Mouse (Mus musculus) thymus, adult 2 months (tissue): Measurements from ENCODE around the gene Schip1. TPM values are rescaled to one million over a fixed set of nuclear protein-coding genes. Genes with fewer than 3 reads are reported as not detected.

Experiments used
- DNase-seq: peaks from one replicate; pipeline ENCODE4 v3.0.0; 2021
- H3K27ac ChIP-seq: fragments of 200-500 bp; 2 replicates; pipeline ENCODE4 v1.5.1; 2012; ENCODE audit warnings: low read length, control low read depth; ENCODE audit not compliant: control insufficient read depth, insufficient read depth
- H3K27me3 ChIP-seq: fragments of 200-500 bp; 2 replicates; pipeline ENCODE4 v1.6.1; 2012; ENCODE audit warnings: mild to moderate bottlenecking, low read length, moderate library complexity, mixed read lengths; ENCODE audit not compliant: control insufficient read depth, insufficient read depth
- H3K36me3 ChIP-seq: fragments of 200-500 bp; 2 replicates; pipeline ENCODE4 v1.6.1; 2012; ENCODE audit warnings: mild to moderate bottlenecking, low read length, moderate library complexity; ENCODE audit not compliant: control insufficient read depth, insufficient read depth
- H3K4me1 ChIP-seq: fragments of 200-500 bp; replicated peaks from 2 replicates; pipeline ENCODE4 v1.6.1; 2012; ENCODE audit warnings: low read length; ENCODE audit not compliant: control insufficient read depth, insufficient read depth
- H3K4me3 ChIP-seq: fragments of 200-500 bp; 2 replicates; pipeline ENCODE4 v1.5.1; 2012; ENCODE audit warnings: mild to moderate bottlenecking, low read length, control low read depth, moderate library complexity; ENCODE audit not compliant: control insufficient read depth, insufficient read depth
- CTCF ChIP-seq: fragments of 200-500 bp; IDR thresholded peaks from 2 replicates; pipeline ENCODE4 v1.5.1; 2012; ENCODE audit warnings: mild to moderate bottlenecking, control low read depth, low read length, moderate library complexity, borderline replicate concordance; ENCODE audit not compliant: control insufficient read depth, poor library complexity, insufficient read depth; ENCODE audit errors: extremely low read depth
- POLR2A ChIP-seq: fragments of 200-500 bp; IDR thresholded peaks from 2 replicates; pipeline ENCODE4 v1.6.1; 2012; ENCODE audit warnings: mild to moderate bottlenecking, low read length, control low read depth, moderate library complexity; ENCODE audit not compliant: control insufficient read depth, poor library complexity, insufficient read depth; ENCODE audit errors: extremely low read depth
- WGBS: fragments of 180-500 bp; shearing (Covaris S2); methylation state at CpG from one replicate; pipeline ENCODE4 v1.1.7; 2018; 5-methylcytosine and 5-hydroxymethylcytosine counted together
- polyA plus RNA-seq: library from polyadenylated mRNA; depleted of rRNA; stranded (reverse); fragments of >200 nt; gene quantifications from 2 replicates; pipeline ENCODE4 v1.2.3, GENCODE M21; 2012

The Schip1 gene
- polyA plus RNA-seq, 1 experiment: 3.2 TPM

DNA sequence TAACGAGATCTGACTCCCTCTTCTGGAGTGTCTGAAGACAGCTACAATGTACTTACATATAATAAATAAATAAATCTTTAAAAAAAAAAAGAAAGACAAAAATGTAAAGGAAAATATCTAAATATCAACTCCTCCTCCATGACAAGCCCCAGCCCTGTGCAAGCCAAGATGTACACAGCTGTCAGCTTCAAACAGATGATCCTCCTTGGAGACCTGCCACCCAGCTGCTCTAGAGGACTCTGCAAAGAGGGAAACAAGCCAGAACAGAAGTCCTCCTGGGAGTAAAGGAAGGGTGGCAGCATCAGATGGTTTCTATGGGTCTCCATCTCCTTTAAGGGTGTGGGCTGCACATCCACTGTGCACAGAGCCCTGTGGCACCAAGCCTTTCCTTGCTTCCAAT is 308.3 kb downstream of the Schip1 start:
- no peak for DNase-seq
- H3K27me3 ChIP-seq: no peaks in the 10 kb centered on the region
- H3K4me1 ChIP-seq: no peaks in the 10 kb centered on the region
- 38% methylated on average over 1 of the region's 1 CpGs for WGBS
- no peak overlapping the region for H3K27ac ChIP-seq
- H3K4me3 ChIP-seq: no peak overlapping the region
- no peaks in the 10 kb centered on the region for H3K36me3 ChIP-seq
- TF ChIP-seq POLR2A: no peak
- no peak for TF ChIP-seq CTCF

GRCm38 (mm10) chr3:68375100-68375508 is 310.5 kb downstream of the Schip1 start:
- Histone ChIP-seq H3K4me1 (no peaks in the 10 kb centered on the region), H3K4me3 (no peak overlapping the region), H3K36me3 (no peaks in the 10 kb centered on the region), H3K27ac (no peak overlapping the region), H3K27me3 (no peaks in the 10 kb centered on the region)
- TF ChIP-seq POLR2A (no peak), CTCF (no peak)
- 32% methylated on average over 10 of the region's 10 CpGs for WGBS
- DNase-seq: no peak

DNA sequence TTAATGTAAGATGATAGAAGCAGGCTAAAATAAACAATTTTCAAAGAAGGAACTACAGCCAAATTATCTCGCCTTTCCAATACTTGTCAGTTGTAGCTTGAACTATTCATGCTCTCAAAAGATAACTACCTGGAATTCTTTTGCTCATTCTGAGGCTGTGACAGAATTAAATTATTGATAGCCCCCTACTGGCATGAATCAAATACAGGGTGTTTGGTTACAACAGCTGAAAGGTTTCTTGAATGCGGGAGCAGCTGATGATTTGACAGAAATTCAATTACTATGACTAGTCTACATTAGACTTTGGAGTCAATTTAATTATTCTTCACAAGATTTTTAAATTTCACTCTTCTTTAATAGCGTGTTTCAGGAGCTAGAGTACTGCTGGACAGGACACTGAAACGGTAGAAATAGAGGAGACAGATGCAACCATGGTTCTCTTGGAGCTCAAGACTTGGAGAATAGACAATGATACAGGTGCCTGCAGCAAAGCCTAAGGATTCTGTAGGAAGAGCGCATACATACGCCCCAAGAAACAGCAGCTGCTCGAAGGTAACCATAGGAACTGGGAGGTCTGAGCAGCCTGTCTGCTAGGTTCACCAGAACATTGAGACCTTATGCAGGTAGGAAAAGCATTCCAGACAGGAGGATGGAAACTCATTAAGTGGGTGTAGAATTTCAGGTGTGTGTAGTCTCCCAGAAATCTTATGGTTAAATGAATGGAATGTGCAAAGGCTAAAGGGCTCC is 313.0 kb downstream of the Schip1 start:
- H3K27me3 ChIP-seq: no peaks in the 10 kb centered on the region
- TF ChIP-seq POLR2A (no peak), CTCF (no peak)
- 85% methylated on average over 7 of the region's 7 CpGs for WGBS
- H3K4me3 ChIP-seq: no peak overlapping the region
- no peak overlapping the region for H3K27ac ChIP-seq
- DNase-seq: no peak
- no peaks in the 10 kb centered on the region for H3K4me1 ChIP-seq
- no peaks in the 10 kb centered on the region for H3K36me3 ChIP-seq

DNA sequence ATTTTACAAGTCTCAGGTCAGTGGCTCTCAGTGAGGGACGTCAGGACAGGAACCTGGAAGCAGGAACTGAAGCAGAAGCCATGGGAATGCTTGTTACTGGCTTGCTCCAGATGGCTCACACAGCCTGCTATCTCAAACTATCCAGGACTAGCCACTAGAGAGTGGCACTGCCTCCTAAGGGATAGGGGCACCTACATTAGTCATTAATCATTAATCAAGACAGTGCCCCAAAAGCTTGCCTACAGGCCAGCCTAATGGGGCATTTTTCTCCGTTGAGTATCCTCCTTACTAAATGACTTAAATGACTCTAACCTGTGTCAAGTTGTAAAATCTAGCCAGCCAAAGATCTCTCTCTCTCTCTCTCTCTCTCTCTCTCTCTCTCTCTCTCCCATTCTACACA is 314.2 kb downstream of the Schip1 start:
- H3K4me1 ChIP-seq: no peaks in the 10 kb centered on the region
- no peak overlapping the region for H3K4me3 ChIP-seq
- H3K36me3 ChIP-seq: no peaks in the 10 kb centered on the region
- TF ChIP-seq POLR2A (no peak), CTCF (no peak)
- DNase-seq: no peak
- H3K27me3 ChIP-seq: no peaks in the 10 kb centered on the region
- WGBS: 78% methylated on average over 2 of the region's 2 CpGs
- no peak overlapping the region for H3K27ac ChIP-seq

GRCm38 (mm10) chr3:68379242-68379641 is 314.6 kb downstream of the Schip1 start:
- TF ChIP-seq POLR2A (no peak), CTCF (no peak)

GRCm38 (mm10) chr3:68383672-68384071 is 319.1 kb downstream of the Schip1 start:
- Histone ChIP-seq H3K27ac (no peak overlapping the region), H3K36me3 (no peaks in the 10 kb centered on the region), H3K4me3 (no peak overlapping the region), H3K27me3 (no peaks in the 10 kb centered on the region), H3K4me1 (no peaks in the 10 kb centered on the region)
- no peak for DNase-seq
- TF ChIP-seq POLR2A (no peak), CTCF (no peak)

More at GRCm38 (mm10) chr3:68379242-68379641, 314.6 kb downstream of the Schip1 start:
- no peak for DNase-seq
- WGBS: 78% methylated on average over 7 of the region's 7 CpGs
- no peaks in the 10 kb centered on the region for H3K36me3 ChIP-seq
- no peaks in the 10 kb centered on the region for H3K27me3 ChIP-seq
- H3K4me3 ChIP-seq: no peak overlapping the region
- no peaks in the 10 kb centered on the region for H3K4me1 ChIP-seq
- H3K27ac ChIP-seq: no peak overlapping the region
